Mouse (Mus musculus) MEL (cell line): ENCODE results near the gene Gpr15. TPM values are rescaled to one million over a fixed set of nuclear protein-coding genes. Genes with fewer than 3 reads are reported as not detected.

Experiments used
- DNase-seq: peaks from one replicate; pipeline ENCODE4 v3.0.0; 2011; ENCODE audit warnings: low read depth, low spot score
- H3K27ac ChIP-seq: 2 replicates; pipeline ENCODE4 v1.5.1; 2012; ENCODE audit warnings: low read depth, mild to moderate bottlenecking, control low read depth, low read length, moderate library complexity; ENCODE audit not compliant: control insufficient read depth
- H3K27me3 ChIP-seq, 2 experiments: fragments of 150-350 bp in 1 of 2; sonication (generic) in 1 of 2; 2 replicates each; pipeline ENCODE4 v1.6.1; 2012; ENCODE audit warnings: low read length in 2 of 2, mild to moderate bottlenecking in 2 of 2, improper control_type of control experiment in 1 of 2, moderate library complexity in 1 of 2; ENCODE audit not compliant: insufficient read depth in 2 of 2, control insufficient read depth in 1 of 2
- H3K36me3 ChIP-seq, 2 experiments: 2 replicates each; pipeline ENCODE4 v1.6.1; 2012 to 2014; ENCODE audit warnings: low read length in 2 of 2, improper control_type of control experiment in 1 of 2, inconsistent platforms in 1 of 2, mild to moderate bottlenecking in 1 of 2; ENCODE audit not compliant: insufficient read depth in 2 of 2, control insufficient read depth in 1 of 2
- H3K4me1 ChIP-seq, 2 experiments: fragments of 150-350 bp in 1 of 2; sonication (generic) in 1 of 2; 2 replicates each; pipeline ENCODE4 v1.6.1; 2012; ENCODE audit warnings: low read length in 2 of 2, improper control_type of control experiment in 1 of 2, mild to moderate bottlenecking in 1 of 2; ENCODE audit not compliant: insufficient read depth in 2 of 2, control insufficient read depth in 1 of 2
- H3K4me3 ChIP-seq, 2 experiments: fragments of 150-350 bp in 1 of 2; sonication (generic) in 1 of 2; 2 replicates each; pipeline ENCODE4 v1.5.1; 2012; ENCODE audit warnings: low read depth in 2 of 2, low read length in 2 of 2, mild to moderate bottlenecking in 2 of 2, moderate library complexity in 2 of 2, control low read depth in 1 of 2, improper control_type of control experiment in 1 of 2; ENCODE audit not compliant: control insufficient read depth in 1 of 2, insufficient read depth in 1 of 2
- H3K79me2 ChIP-seq: 2 replicates; pipeline ENCODE4 v1.6.1; 2012; ENCODE audit warnings: mild to moderate bottlenecking, low read length, moderate library complexity; ENCODE audit not compliant: control insufficient read depth, poor library complexity, insufficient read depth
- H3K9ac ChIP-seq: 2 replicates; pipeline ENCODE4 v1.6.1; 2012; ENCODE audit warnings: low read depth, mild to moderate bottlenecking, control low read depth, low read length, moderate library complexity; ENCODE audit not compliant: control insufficient read depth, poor library complexity, severe bottlenecking
- H3K9me3 ChIP-seq: fragments of 150-350 bp; sonication (generic); replicated peaks from 2 replicates; pipeline ENCODE4 v1.6.1; 2012; ENCODE audit warnings: mild to moderate bottlenecking, low read length, improper control_type of control experiment, moderate library complexity; ENCODE audit not compliant: insufficient read depth
- CTCF ChIP-seq, 3 experiments: IDR thresholded peaks in 2 of 3; conservative IDR thresholded peaks in 1 of 3; 2 replicates each; pipeline ENCODE4 v1.5.1; 2011 to 2012; ENCODE audit warnings: low read length in 3 of 3, low read depth in 2 of 3, mild to moderate bottlenecking in 2 of 3, improper control_type of control experiment in 1 of 3, inconsistent platforms in 1 of 3, mixed read lengths in 1 of 3, moderate library complexity in 1 of 3; ENCODE audit not compliant: control insufficient read depth in 1 of 3, insufficient read depth in 1 of 3, poor library complexity in 1 of 3, severe bottlenecking in 1 of 3
- ELF1 ChIP-seq: IDR thresholded peaks from 2 replicates; pipeline ENCODE4 v1.6.1; 2014; ENCODE audit warnings: low read depth, mild to moderate bottlenecking, inconsistent platforms, low read length, improper control_type of control experiment, moderate library complexity
- EP300 ChIP-seq, 2 experiments: IDR thresholded peaks; 2 replicates each; pipeline ENCODE4 v1.6.1; 2011; ENCODE audit warnings: improper control_type of control experiment in 2 of 2, low read length in 2 of 2, low read depth in 1 of 2, mild to moderate bottlenecking in 1 of 2
- HCFC1 ChIP-seq: IDR thresholded peaks from 2 replicates; pipeline ENCODE4 v1.6.1; 2012; ENCODE audit warnings: low read depth, mild to moderate bottlenecking, inconsistent platforms, low read length, improper control_type of control experiment, moderate library complexity
- KAT2A ChIP-seq: conservative IDR thresholded peaks from 2 replicates; pipeline ENCODE4 v1.6.1; 2012; ENCODE audit warnings: low read depth, low read length, improper control_type of control experiment, inconsistent platforms
- MAZ ChIP-seq: IDR thresholded peaks from 2 replicates; pipeline ENCODE4 v1.6.1; 2012; ENCODE audit warnings: low read depth, mild to moderate bottlenecking, inconsistent platforms, low read length, improper control_type of control experiment
- MXI1 ChIP-seq: IDR thresholded peaks from 2 replicates; pipeline ENCODE4 v1.6.1; 2011; ENCODE audit warnings: mild to moderate bottlenecking, low read depth, low read length, improper control_type of control experiment
- MYC ChIP-seq: IDR thresholded peaks from 2 replicates; pipeline ENCODE4 v1.6.1; 2011; ENCODE audit warnings: low read depth, mild to moderate bottlenecking, low read length, improper control_type of control experiment, moderate library complexity
- NELFE ChIP-seq: IDR thresholded peaks from 2 replicates; pipeline ENCODE4 v1.6.1; 2011; ENCODE audit warnings: low read depth, low read length, improper control_type of control experiment
- NRF1 ChIP-seq: IDR thresholded peaks from 2 replicates; pipeline ENCODE4 v1.6.1; 2014; ENCODE audit warnings: low read depth, mild to moderate bottlenecking, inconsistent platforms, low read length, improper control_type of control experiment, moderate library complexity; ENCODE audit not compliant: poor library complexity, insufficient read depth, severe bottlenecking
- POLR2A ChIP-seq, 2 experiments: IDR thresholded peaks; 2 replicates each; pipeline ENCODE4 v1.6.1; 2011 to 2012; ENCODE audit warnings: low read length in 2 of 2, mild to moderate bottlenecking in 2 of 2, control low read depth in 1 of 2, improper control_type of control experiment in 1 of 2, low read depth in 1 of 2, moderate library complexity in 1 of 2; ENCODE audit not compliant: control insufficient read depth in 1 of 2, insufficient read depth in 1 of 2, poor library complexity in 1 of 2
- RCOR1 ChIP-seq: IDR thresholded peaks from 2 replicates; pipeline ENCODE4 v1.6.1; 2012; ENCODE audit warnings: low read depth, mild to moderate bottlenecking, inconsistent platforms, low read length, improper control_type of control experiment
- SIN3A ChIP-seq: IDR thresholded peaks from 2 replicates; pipeline ENCODE4 v1.6.1; 2012; ENCODE audit warnings: low read length, improper control_type of control experiment, inconsistent platforms
- TBP ChIP-seq: IDR thresholded peaks from 2 replicates; pipeline ENCODE4 v1.8.0; 2011; ENCODE audit warnings: low read depth, low read length, improper control_type of control experiment
- polyA plus RNA-seq, 2 experiments: library from polyadenylated mRNA; stranded (reverse) in 1 of 2; unstranded in 1 of 2; fragments of >175 nt in 1 of 2; fragments of >200 nt in 1 of 2; gene quantifications; 2 replicates each; pipeline versions ENCODE4 v1.2.1 to v1.2.4; 2012; ENCODE audit warnings: low replicate concordance in 2 of 2, low read depth in 1 of 2; ENCODE audit not compliant: insufficient read length in 2 of 2, insufficient read depth in 1 of 2, missing spikeins in 1 of 2
- total RNA-seq: library from RNA; depleted of rRNA; stranded (reverse); fragments of 300-350 nt; gene quantifications from 2 replicates; pipeline ENCODE4 v1.2.3, GENCODE M21; 2012

The Gpr15 gene
- total and polyA plus RNA-seq, 3 experiments: not detected

DNA sequence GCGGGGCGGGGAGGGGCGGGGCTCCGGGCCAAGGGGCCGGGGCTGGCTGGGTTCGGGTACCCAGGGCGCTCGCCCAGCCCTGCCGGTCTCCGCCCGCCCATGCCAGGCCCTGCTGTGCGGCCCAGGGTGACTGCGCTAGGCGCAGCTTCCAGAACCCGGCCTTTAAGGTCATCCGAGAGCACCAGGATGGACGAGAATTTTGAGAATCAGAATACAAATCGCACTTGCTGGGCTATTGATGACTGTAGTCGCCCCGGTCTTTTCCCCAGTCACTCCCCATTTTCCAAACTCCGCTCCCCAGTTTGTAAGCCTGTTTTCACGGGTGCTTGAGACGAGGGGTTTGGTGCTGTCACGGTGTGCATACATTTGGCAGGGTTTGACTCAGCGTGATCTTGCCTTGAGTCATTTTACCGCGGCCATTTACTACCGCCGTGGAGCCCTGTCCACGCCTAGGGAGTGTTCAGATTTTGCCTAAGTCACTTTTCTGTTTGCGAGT, 9.4 kb upstream of the Gpr15 start:
- Histone ChIP-seq H3K36me3 (peaks cover 0 to 5% of the 10 kb centered on the region in 2 experiments; a peak in 2 of 4 replicates), H3K4me1 (peaks cover 0 to 3% of the 10 kb centered on the region in 2 experiments; a peak in 1 of 4 replicates), H3K27me3 (no peaks in the 10 kb centered on the region), H3K79me2 (peaks cover 7% of the 10 kb centered on the region; the same call in 1 of the 2 replicates), H3K27ac (no peak overlapping the region), H3K9ac (peak overlapping the region; percentile 71), H3K4me3 (peak overlapping the region; percentile 71 to 96), H3K9me3 (no peaks in the 10 kb centered on the region)
- no peak for TF ChIP-seq RCOR1
- TF ChIP-seq MXI1: peak; percentile 18; the same call in 1 of the 2 replicates
- no peak for TF ChIP-seq POLR2A (IDR thresholded peaks at IDR 0.05; ENCODE audit: control insufficient read depth in 1 of 2, insufficient read depth in 1 of 2, low read depth in 1 of 2, low read length in 2 of 2, poor library complexity in 1 of 2)
- peak; percentile 45 for TF ChIP-seq SIN3A
- DNase-seq: peak; percentile 52

DNA sequence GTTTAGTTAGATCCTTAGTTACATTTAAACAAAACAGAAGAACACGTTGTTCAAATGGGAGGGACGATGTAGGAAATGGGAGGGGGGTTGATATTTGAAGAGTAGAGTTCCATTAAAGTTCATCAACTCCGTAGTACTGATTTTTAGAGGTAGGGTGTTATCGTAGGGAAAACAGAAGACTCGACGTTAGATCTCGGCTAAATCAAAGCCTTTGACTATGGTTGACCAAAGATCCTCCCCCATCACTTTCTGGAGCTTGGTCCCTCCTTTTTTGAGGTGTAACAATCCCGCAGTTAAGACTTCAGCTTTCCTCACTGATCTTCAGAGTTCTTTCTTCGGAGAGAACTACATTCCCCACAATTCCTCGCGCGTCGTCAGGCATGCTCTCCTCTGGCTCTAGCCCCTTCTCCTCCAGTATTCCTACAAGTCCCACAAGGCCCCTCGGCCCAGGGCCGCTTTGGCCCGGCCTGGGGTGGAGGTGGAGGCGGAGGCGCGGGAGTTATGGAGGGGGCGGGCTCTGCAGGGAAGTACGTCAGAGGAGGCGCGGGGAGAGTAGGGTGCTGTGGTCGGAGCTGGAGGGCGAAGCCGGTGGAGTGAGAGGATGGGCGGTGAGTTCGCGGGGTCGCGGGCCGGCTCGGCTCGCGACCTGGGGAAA, 8.7 kb upstream of the Gpr15 start, which contains the start of gene Cldnd1:
TSS of gene Cldnd1 (plus strand) at position 434 of the 655 bp plus-strand sequence.
- TF ChIP-seq POLR2A (IDR thresholded peaks at IDR 0.05; ENCODE audit: control insufficient read depth in 1 of 2, insufficient read depth in 1 of 2, low read depth in 1 of 2, low read length in 2 of 2, poor library complexity in 1 of 2) (peak in 1 of 2 experiments; percentile 74; a peak in 2 of 4 replicates), EP300 (IDR thresholded peaks at IDR 0.05; ENCODE audit: low read depth in 1 of 2, low read length in 2 of 2) (no peak), HCFC1 (peak; percentile 99), SIN3A (peak; percentile 46), CTCF (IDR thresholded peaks at IDR 0.05 in 2 of 3, conservative IDR thresholded peaks at IDR 0.05 in 1 of 3; ENCODE audit: control insufficient read depth in 1 of 3, insufficient read depth in 1 of 3, low read depth in 2 of 3, low read length in 3 of 3, poor library complexity in 1 of 3, severe bottlenecking in 1 of 3) (no peak), NELFE (no peak), KAT2A (peak; percentile 98), MAZ (peak; percentile 82; the same call in 1 of the 2 replicates), ELF1 (peak; percentile 57; the same call in 1 of the 2 replicates), NRF1 (peak; percentile 87), TBP (no peak), MYC (0 out of 2 replicates have a peak, but pooled peaks have one; percentile 65), MXI1 (peak; percentile 13; the same call in 1 of the 2 replicates)
- TF ChIP-seq, all 39 proteins: peak for 9
- Histone ChIP-seq H3K79me2 (peaks cover 7% of the 10 kb centered on the region; the same call in 1 of the 2 replicates), H3K9me3 (no peaks in the 10 kb centered on the region), H3K4me1 (peaks cover 0 to 3% of the 10 kb centered on the region in 2 experiments; a peak in 1 of 4 replicates), H3K9ac (peak within 1 kb of the TSS; percentile 71), H3K4me3 (peak within 1 kb of the TSS; percentile 71 to 96), H3K27me3 (no peaks in the 10 kb centered on the region), H3K36me3 (peaks cover 0 to 5% of the 10 kb centered on the region in 2 experiments; a peak in 2 of 4 replicates), H3K27ac (no peak within 1 kb of the TSS)
- DNase-seq: peak; percentile 97
